Mouse (Mus musculus): ENCODE data around the gene Myo1e. TPM values are rescaled to one million over a fixed set of nuclear protein-coding genes. Genes with fewer than 3 reads are reported as not detected.

The Myo1e gene
- polyA plus RNA-seq, 1 experiment from 2014 or later, result 17.0 TPM

DNA sequence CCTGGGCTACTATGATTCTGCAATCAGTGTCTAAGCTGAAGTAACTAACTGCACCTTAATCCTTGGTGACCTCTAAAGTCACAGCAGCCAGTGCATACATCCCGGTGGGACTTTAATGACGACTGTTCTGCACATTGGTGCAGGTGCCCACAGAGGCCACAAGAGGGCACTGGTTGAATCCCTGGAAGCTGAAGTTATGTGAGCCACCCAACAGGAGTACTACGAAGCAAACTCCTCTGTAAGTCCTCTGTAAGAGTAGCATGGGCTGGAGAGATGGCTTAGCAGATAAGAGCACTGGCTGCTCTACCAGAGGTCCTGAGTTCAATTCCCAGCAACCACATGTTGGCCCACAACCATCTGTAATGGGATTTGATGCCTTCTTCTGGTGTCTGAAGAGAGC, 209.3 kb downstream of the Myo1e start:
- no peaks in the 10 kb centered on the region for H3K9me3 ChIP-seq (replicated peaks; ENCODE audit: low read length)
- peaks cover 12% of the 10 kb centered on the region for H3K36me3 ChIP-seq (ENCODE audit: insufficient read depth, low read length)
- H3K9ac ChIP-seq (ENCODE audit: low read depth, low read length), result no peak overlapping the region
- H3K4me1 ChIP-seq (replicated peaks; ENCODE audit: insufficient read depth, low read length), result no peaks in the 10 kb centered on the region
- no peak overlapping the region for H3K4me2 ChIP-seq (ENCODE audit: low read length)
- WGBS, result 88% methylated on average over 3 of the region's 3 CpGs
- no peak for DNase-seq (ENCODE audit: low spot score)
- no peak for ATAC-seq (replicated peaks; ENCODE audit: low FRiP score, low read depth)
- H3K27me3 ChIP-seq (ENCODE audit: insufficient read depth, low read length), result no peaks in the 10 kb centered on the region
- H3K4me3 ChIP-seq (replicated peaks; ENCODE audit: low read depth, low read length), result no peak overlapping the region
- no peak overlapping the region for H3K27ac ChIP-seq
- peak; percentile 55 for TF ChIP-seq CTCF (IDR thresholded peaks at IDR 0.05; ENCODE audit: low read depth)

DNA sequence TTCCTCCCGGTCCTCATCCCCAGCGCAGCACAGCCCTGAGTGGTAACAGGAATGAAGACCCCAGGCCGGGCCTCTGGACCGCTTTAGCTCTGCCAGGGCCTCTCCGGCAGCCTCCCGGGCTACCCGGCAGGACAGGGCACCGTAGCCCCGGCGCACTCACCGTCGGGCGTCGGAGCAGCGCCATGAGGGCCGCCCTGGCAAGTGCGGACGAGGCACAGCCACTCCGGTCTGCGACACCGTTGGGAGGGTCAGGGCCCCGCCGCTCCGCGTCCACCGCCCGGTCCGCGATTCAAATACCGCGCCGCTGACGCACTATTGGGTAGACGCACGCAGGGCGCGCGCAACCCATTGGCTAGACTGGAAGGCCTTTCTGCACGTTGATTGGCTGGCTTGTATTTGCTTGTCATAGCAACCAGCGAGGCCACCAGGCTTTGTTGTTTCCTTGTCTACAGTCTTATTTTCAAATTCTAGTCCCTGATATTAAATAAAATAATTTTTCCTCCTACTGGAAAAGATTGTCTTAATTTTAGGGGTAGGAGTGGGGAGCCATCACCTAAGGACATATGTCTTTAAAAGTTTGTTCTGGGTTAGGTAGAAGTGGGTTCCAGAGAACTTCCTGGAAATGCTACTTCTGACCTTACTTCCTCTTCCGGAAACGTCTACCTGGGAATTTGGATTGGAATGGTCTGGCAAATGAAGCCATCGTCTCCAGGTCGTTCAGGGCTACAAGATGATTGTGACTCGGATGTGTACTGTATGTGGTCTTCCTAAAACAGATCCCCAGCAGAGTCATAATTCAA, 214.3 kb downstream of the Myo1e start, which contains the start of gene Ccnb2:
Gene Ccnb2 (minus strand): TSS at position 291 of the 800 bp plus-strand sequence.
- peak; percentile 97 for DNase-seq (ENCODE audit: low spot score)
- no peak for TF ChIP-seq CTCF (IDR thresholded peaks at IDR 0.05; ENCODE audit: low read depth)
- Histone ChIP-seq H3K27me3 (ENCODE audit: insufficient read depth, low read length) (no peaks in the 10 kb centered on the region), H3K9ac (ENCODE audit: low read depth, low read length) (peak within 1 kb of the TSS; percentile 75), H3K4me2 (ENCODE audit: low read length) (peak within 1 kb of the TSS; percentile 83), H3K4me1 (replicated peaks; ENCODE audit: insufficient read depth, low read length) (no peaks in the 10 kb centered on the region), H3K27ac (0 out of 2 replicates have a peak within 1 kb of the TSS, but pooled peaks have one; percentile 26), H3K9me3 (replicated peaks; ENCODE audit: low read length) (no peaks in the 10 kb centered on the region), H3K4me3 (replicated peaks; ENCODE audit: low read depth, low read length) (peak within 1 kb of the TSS; percentile 63), H3K36me3 (ENCODE audit: insufficient read depth, low read length) (peaks cover 19% of the 10 kb centered on the region)
- ATAC-seq (replicated peaks; ENCODE audit: low FRiP score, low read depth), result peak; percentile 94
- WGBS, result 1% methylated on average over 45 of the region's 45 CpGs

DNA sequence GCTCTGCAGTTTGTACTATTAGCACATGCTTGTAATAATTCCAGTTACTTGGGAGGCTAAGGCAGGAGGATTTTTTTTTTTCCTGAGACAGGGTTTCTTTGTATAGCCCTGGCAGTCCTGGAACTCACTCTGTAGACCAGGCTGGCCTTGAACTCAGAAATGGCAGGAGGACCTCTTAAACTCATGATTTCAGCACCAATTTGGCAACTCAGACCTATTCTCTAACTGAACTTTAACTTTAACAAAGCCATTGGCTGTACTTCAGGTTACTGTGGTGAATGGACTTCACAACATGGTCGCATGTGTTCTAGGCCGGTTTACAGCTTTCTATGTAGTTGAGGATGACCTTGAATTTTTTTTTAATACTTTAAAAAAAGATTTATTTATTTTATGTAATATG, 215.5 kb downstream of the Myo1e start:
- Histone ChIP-seq H3K4me3 (replicated peaks; ENCODE audit: low read depth, low read length) (no peak overlapping the region), H3K9me3 (replicated peaks; ENCODE audit: low read length) (no peaks in the 10 kb centered on the region), H3K9ac (ENCODE audit: low read depth, low read length) (no peak overlapping the region), H3K27ac (no peak overlapping the region), H3K4me2 (ENCODE audit: low read length) (no peak overlapping the region), H3K4me1 (replicated peaks; ENCODE audit: insufficient read depth, low read length) (no peaks in the 10 kb centered on the region), H3K27me3 (ENCODE audit: insufficient read depth, low read length) (no peaks in the 10 kb centered on the region), H3K36me3 (ENCODE audit: insufficient read depth, low read length) (peaks cover 25% of the 10 kb centered on the region)
- ATAC-seq (replicated peaks; ENCODE audit: low FRiP score, low read depth) (no peak), DNase-seq (ENCODE audit: low spot score) (no peak)
- 94% methylated on average over 2 of the region's 2 CpGs for WGBS
- no peak for TF ChIP-seq CTCF (IDR thresholded peaks at IDR 0.05; ENCODE audit: low read depth)

DNA sequence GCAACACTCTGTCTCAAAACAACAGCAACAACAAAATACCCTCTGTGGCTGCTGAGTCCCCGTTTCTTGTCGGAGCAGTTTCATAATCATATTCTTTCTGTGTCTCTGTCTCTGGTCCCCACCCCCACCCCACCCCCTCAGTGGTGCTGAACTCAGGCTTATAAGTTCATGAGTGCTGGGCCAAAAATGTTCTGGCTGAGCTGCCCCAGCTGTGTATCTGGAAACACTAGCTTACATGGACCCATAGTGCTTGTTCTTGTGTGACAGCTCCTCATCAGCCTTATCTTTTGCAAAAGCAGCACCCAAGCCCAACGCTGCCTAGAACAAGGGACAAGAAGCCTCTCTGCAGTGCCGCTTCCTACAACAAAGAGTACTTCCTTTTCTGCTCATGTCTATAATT, 232.8 kb downstream of the Myo1e start:
- no peaks in the 10 kb centered on the region for H3K4me1 ChIP-seq (replicated peaks; ENCODE audit: insufficient read depth, low read length)
- ATAC-seq (replicated peaks; ENCODE audit: low FRiP score, low read depth) (no peak), DNase-seq (ENCODE audit: low spot score) (peak; percentile 16)
- no peaks in the 10 kb centered on the region for H3K9me3 ChIP-seq (replicated peaks; ENCODE audit: low read length)
- WGBS, result 87% methylated on average over 4 of the region's 4 CpGs
- no peak overlapping the region for H3K27ac ChIP-seq
- H3K4me3 ChIP-seq (replicated peaks; ENCODE audit: low read depth, low read length), result no peak overlapping the region
- H3K27me3 ChIP-seq (ENCODE audit: insufficient read depth, low read length), result no peaks in the 10 kb centered on the region
- no peak for TF ChIP-seq CTCF (IDR thresholded peaks at IDR 0.05; ENCODE audit: low read depth)
- no peak overlapping the region for H3K4me2 ChIP-seq (ENCODE audit: low read length)
- peaks cover 30% of the 10 kb centered on the region for H3K36me3 ChIP-seq (ENCODE audit: insufficient read depth, low read length)
- H3K9ac ChIP-seq (ENCODE audit: low read depth, low read length), result no peak overlapping the region

GRCm38 (mm10) chr9:70449072-70449471, 241.9 kb downstream of the Myo1e start:
- Histone ChIP-seq H3K36me3 (ENCODE audit: insufficient read depth, low read length) (peaks cover 25% of the 10 kb centered on the region), H3K4me1 (replicated peaks; ENCODE audit: insufficient read depth, low read length) (no peaks in the 10 kb centered on the region), H3K4me2 (ENCODE audit: low read length) (no peak overlapping the region), H3K9me3 (replicated peaks; ENCODE audit: low read length) (no peaks in the 10 kb centered on the region), H3K27me3 (ENCODE audit: insufficient read depth, low read length) (no peaks in the 10 kb centered on the region), H3K4me3 (replicated peaks; ENCODE audit: low read depth, low read length) (no peak overlapping the region), H3K27ac (no peak overlapping the region), H3K9ac (ENCODE audit: low read depth, low read length) (no peak overlapping the region)
- ATAC-seq (replicated peaks; ENCODE audit: low FRiP score, low read depth) (no peak), DNase-seq (ENCODE audit: low spot score) (peak; percentile 6)
- 81% methylated on average over 5 of the region's 5 CpGs for WGBS
- TF ChIP-seq CTCF (IDR thresholded peaks at IDR 0.05; ENCODE audit: low read depth), result no peak

Small RNAs within 50 kb of the gene (microRNA-seq; reads per million reads assigned to microRNA genes)
- 2.2 reads per million, percentile 2 among the genes with 10 or more reads in this experiment for gene Mir5626

Other genes starting within 250 kb of the Myo1e start
- gene Bnip2, start 217.9 kb upstream of the Myo1e start, polyA plus RNA-seq (2015; fragmentation: Nextera tagmentation; extraction: Ambion mirVana), result 88.9 and 90.6 TPM in 2 replicates
- 210 and 211 TPM in 2 replicates for gene Gtf2a2, start 194.8 kb upstream of the Myo1e start, polyA plus RNA-seq (2015; fragmentation: Nextera tagmentation; extraction: Ambion mirVana)
- gene Gcnt3, start 169.3 kb upstream of the Myo1e start, polyA plus RNA-seq (2015; fragmentation: Nextera tagmentation; extraction: Ambion mirVana), result 2.6 and 2.9 TPM in 2 replicates
- 11.7 and 14.8 TPM in 2 replicates for gene Fam81a, start 64.8 kb upstream of the Myo1e start, polyA plus RNA-seq (2015; fragmentation: Nextera tagmentation; extraction: Ambion mirVana)
- 127 and 130 TPM in 2 replicates for gene Ccnb2, start 214.2 kb downstream of the Myo1e start, polyA plus RNA-seq (2015; fragmentation: Nextera tagmentation; extraction: Ambion mirVana)